Mouse (Mus musculus): Measurements from ENCODE around the gene Brinp3. TPM values are rescaled to one million over a fixed set of nuclear protein-coding genes. Genes with fewer than 3 reads are reported as not detected.

Brinp3 gene
- polyA plus RNA-seq, 1 experiment from 2014 or later: 0.39 TPM

DNA sequence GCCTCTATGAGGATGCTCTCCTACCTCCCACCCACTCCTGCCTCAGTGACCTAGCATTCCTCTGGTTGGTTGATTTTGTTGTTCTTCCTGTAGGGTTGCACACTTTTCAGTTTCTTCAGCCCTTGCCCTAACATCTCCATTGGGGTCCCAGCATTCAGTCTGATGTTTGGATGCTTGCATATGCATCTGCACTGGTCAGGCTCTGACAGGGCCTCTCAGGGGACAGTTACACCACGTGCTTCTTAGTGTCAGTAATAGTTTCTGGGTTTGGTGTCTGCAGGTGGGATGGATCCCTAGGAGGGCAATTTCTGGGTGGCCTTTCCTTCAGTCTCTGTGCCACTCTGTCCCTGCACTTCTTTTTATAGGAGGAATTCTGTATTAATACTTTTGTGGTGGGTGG, 339.3 kb downstream of the Brinp3 start:
- Histone ChIP-seq H3K9me3 (no peaks in the 10 kb centered on the region), H3K4me1 (replicated peaks) (no peaks in the 10 kb centered on the region), H3K27ac (no peak overlapping the region), H3K36me3 (no peaks in the 10 kb centered on the region), H3K4me3 (no peak overlapping the region), H3K27me3 (ENCODE audit: insufficient read depth, poor library complexity, severe bottlenecking) (no peaks in the 10 kb centered on the region)
- DNase-seq (ENCODE audit: low spot score): no peak
- 19% methylated on average over 1 of the region's 1 CpGs for WGBS

DNA sequence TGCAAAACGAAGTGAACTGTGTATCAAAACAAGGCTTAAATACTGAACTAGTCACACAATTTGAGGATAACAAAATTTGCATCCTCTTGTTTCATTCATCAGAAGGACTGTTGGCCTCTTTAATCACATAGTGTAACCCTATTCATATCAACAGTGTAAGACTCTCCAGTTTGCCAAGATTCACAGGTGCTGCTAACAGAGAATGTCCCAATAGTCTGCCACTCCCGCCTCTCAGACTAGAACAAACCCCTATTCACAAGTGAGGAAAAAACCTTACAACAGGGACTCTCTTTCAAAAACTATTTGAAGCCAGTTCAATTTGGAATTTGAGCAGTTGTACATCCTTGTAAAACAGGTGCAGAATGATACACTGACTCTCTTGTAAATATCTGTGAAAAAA, 349.5 kb downstream of the Brinp3 start:
- Histone ChIP-seq H3K4me3 (no peak overlapping the region), H3K27ac (no peak overlapping the region), H3K9me3 (no peaks in the 10 kb centered on the region), H3K36me3 (no peaks in the 10 kb centered on the region), H3K27me3 (ENCODE audit: insufficient read depth, poor library complexity, severe bottlenecking) (no peaks in the 10 kb centered on the region), H3K4me1 (replicated peaks) (no peaks in the 10 kb centered on the region)
- 75% methylated on average over 2 of the region's 2 CpGs for WGBS
- DNase-seq (ENCODE audit: low spot score): no peak

DNA sequence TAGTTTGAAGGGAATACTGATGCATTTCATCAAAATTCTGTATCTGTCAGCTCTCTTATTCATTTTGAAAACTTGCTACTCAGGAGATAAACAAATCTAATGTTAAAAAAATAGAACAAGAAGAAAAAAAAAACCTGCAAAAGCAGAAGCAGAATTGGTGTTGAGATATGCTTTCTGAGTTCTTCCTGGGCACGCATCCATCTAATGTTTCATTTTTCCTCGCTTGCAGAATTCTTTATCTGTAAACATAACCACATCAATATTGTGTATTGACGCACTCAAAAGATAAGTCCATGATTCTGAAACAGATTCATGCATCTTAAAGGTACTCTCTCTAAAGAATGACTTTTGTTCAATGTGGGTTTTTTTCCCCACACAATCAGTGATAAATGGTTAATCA, 354.3 kb downstream of the Brinp3 start:
- H3K36me3 ChIP-seq: no peaks in the 10 kb centered on the region
- WGBS: 89% methylated on average over 3 of the region's 3 CpGs

DNA sequence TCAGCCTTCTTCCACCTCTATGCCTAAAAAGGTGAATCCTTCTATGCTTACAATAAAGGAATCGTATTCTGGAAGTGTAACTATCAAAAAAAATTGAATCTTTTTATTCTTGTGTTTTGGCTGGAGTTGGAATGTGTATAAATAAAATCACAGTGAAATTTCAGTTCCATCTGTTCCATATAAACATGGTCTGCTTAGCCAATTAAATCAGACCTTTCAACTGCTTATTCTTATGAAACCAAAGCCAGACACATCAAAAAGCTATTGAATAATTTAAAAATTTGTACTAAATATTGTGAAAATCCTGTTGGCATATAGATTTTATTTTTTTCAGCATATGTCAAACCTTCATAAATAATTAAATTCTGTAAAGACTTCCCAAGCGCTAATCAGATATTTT, 355.6 kb downstream of the Brinp3 start:
- Histone ChIP-seq H3K4me1 (replicated peaks) (no peaks in the 10 kb centered on the region), H3K36me3 (no peaks in the 10 kb centered on the region), H3K27ac (no peak overlapping the region), H3K9me3 (no peaks in the 10 kb centered on the region), H3K4me3 (no peak overlapping the region), H3K27me3 (ENCODE audit: insufficient read depth, poor library complexity, severe bottlenecking) (no peaks in the 10 kb centered on the region)
- no peak for DNase-seq (ENCODE audit: low spot score)
- WGBS: 78% methylated on average over 2 of the region's 2 CpGs

More for the DNA sequence above, 354.3 kb downstream of the Brinp3 start:
- H3K27ac ChIP-seq: no peak overlapping the region
- no peak for DNase-seq (ENCODE audit: low spot score)
- H3K27me3 ChIP-seq (ENCODE audit: insufficient read depth, poor library complexity, severe bottlenecking): no peaks in the 10 kb centered on the region
- H3K9me3 ChIP-seq: no peaks in the 10 kb centered on the region
- H3K4me3 ChIP-seq: no peak overlapping the region
- H3K4me1 ChIP-seq (replicated peaks): no peaks in the 10 kb centered on the region

DNA sequence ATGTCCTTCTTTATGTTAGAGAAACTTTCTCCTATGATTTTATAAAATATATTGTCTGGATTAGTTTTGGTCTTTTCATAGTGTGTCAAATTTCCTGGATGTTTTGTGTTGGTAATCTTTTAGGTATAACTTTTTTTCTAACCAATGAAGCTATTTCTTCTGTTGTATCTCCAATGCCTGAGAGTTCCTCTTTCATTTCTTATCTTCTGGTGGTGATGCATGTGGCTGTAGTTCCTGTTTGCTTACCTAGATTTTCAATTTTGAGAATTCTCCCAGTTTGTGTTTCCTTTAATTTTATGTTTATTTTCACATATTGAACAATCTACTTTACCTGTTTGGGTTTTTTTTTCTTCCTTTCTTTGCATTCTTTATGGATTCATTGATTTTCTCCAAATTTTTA, 404.1 kb downstream of the Brinp3 start:
- no peaks in the 10 kb centered on the region for H3K27me3 ChIP-seq (ENCODE audit: insufficient read depth, poor library complexity, severe bottlenecking)
- H3K36me3 ChIP-seq: no peaks in the 10 kb centered on the region
- no peaks in the 10 kb centered on the region for H3K4me1 ChIP-seq (replicated peaks)
- no peak overlapping the region for H3K4me3 ChIP-seq
- H3K9me3 ChIP-seq: no peaks in the 10 kb centered on the region
- no peak overlapping the region for H3K27ac ChIP-seq
- DNase-seq (ENCODE audit: low spot score): no peak

DNA sequence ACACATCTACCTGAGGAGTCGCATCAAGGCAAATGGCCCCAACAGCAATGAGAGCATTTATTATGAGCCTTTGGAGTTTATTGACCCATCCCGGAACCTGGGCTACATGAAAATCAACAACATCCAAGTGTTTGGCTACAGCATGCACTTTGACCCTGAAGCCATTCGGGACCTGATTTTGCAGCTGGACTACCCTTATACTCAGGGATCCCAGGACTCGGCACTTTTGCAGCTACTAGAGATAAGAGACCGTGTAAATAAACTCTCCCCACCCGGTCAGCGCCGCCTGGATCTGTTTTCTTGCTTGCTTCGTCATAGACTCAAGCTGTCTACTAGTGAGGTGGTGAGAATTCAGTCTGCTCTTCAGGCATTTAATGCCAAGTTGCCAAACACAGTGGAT, 407.1 kb downstream of the Brinp3 start:
- Histone ChIP-seq H3K4me1 (replicated peaks) (no peaks in the 10 kb centered on the region), H3K4me3 (no peak overlapping the region), H3K36me3 (no peaks in the 10 kb centered on the region), H3K27me3 (ENCODE audit: insufficient read depth, poor library complexity, severe bottlenecking) (no peaks in the 10 kb centered on the region), H3K9me3 (no peaks in the 10 kb centered on the region), H3K27ac (no peak overlapping the region)
- no peak for DNase-seq (ENCODE audit: low spot score)
- WGBS: 77% methylated on average over 9 of the region's 9 CpGs

DNA sequence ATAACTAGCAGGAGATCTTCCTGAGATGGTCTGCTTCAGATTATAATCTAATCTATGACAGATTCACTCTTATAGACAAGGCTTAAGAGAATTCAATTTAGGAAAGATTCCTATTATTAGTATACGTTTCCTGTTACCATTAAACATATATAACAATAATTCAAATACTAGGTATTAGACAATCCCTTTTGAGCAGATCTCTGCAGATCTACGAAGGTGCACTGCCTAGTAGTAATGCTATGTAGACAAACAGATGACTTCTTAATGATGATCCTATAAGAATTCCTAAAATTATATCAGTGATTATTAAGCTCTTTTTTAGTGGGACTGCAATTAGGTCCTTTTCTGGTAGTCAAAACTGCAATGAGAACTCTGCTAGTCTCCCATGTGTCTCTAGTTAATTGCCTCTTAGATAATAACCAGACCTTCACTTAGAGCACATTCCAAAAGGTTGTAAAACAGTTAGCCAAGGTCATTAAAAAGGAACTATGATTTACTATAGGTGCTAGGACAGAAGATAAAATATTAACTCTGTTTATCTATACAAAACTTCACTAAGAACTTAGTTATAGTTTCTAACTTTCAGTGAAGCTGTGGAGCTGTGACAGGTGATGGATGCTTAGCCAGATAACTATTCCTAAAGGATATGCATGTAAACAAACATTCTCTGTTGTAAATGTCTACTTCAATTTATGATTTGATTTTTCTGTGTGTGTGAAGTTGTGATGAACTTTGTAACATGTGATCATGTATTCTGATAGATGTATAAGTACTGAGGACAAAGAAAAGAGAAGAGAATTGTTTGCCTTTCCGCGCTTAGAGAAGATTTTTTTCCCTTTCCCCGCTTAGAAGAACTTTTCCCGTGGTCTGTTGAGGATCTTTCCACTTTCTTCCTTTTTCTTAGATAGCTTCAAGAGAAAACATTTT, 445.2 kb downstream of the Brinp3 start:
- Histone ChIP-seq H3K27ac (no peak overlapping the region), H3K27me3 (ENCODE audit: insufficient read depth, poor library complexity, severe bottlenecking) (no peaks in the 10 kb centered on the region), H3K4me3 (no peak overlapping the region), H3K9me3 (no peaks in the 10 kb centered on the region), H3K36me3 (no peaks in the 10 kb centered on the region), H3K4me1 (replicated peaks) (no peaks in the 10 kb centered on the region)
- WGBS: 90% methylated on average over 6 of the region's 6 CpGs
- DNase-seq (ENCODE audit: low spot score): no peak

Data from hindbrain, embryonic 10.5 days (tissue).